Mouse (Mus musculus): ENCODE measurements at regions not wholly inside any gene's neighbourhood (a gene's known extent, or its start where the extent isn't known, plus 50 kb on each side); places are given as distances from the start of the nearest gene placed in this dataset.

DNA sequence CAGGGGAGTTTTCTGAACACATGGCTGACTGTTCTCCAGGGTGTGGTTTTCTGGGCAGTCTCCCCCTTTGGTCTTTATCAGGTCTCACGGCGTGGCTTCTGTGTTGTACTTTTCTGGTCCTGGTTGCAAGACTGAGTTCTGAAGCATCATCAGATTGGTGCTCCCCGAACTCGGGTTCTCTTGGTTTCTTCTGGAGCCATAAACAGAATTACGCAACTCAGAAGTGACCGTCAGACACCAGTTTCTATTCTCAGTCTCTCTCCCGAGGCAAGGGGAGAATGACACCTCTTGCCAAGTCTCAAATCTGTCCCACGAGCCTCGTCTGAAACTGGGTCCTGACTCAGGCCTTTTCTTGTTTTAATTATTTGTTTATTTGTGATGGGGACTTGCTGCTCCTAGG is 123.1 kb downstream of the Gas1 start:
- TF ChIP-seq TAL1 (IDR thresholded peaks at IDR 0.05; ENCODE audit: low read length) (no peak), GATA1 (IDR thresholded peaks at IDR 0.05; ENCODE audit: low read length) (no peak)
